Mouse (Mus musculus) midbrain, embryonic 16.5 days (tissue): ENCODE results near the gene Fgfr2. TPM values are rescaled to one million over a fixed set of nuclear protein-coding genes. Genes with fewer than 3 reads are reported as not detected.

Experiments used
- ATAC-seq: fragments of 200-750 bp; cut with Nextera tagmentation; 2 replicates; pipeline ENCODE4 v1.8.0; 2017; ENCODE audit warnings: moderate TSS enrichment
- H3K27ac ChIP-seq: fragments of 300-500 bp; sonication (generic); 2 replicates; pipeline ENCODE4 v1.5.1; 2014; ENCODE audit warnings: mild to moderate bottlenecking, low read length, mixed read lengths
- H3K27me3 ChIP-seq: fragments of 300-500 bp; sonication (generic); 2 replicates; pipeline ENCODE4 v1.6.1; 2014; ENCODE audit warnings: low read depth, low read length, mixed read lengths; ENCODE audit not compliant: control insufficient read depth, insufficient read depth
- H3K36me3 ChIP-seq: fragments of 300-500 bp; sonication (generic); 2 replicates; pipeline ENCODE4 v1.6.1; 2014; ENCODE audit warnings: mild to moderate bottlenecking, low read length, moderate library complexity, mixed read lengths; ENCODE audit not compliant: control insufficient read depth, insufficient read depth
- H3K4me1 ChIP-seq: fragments of 300-500 bp; sonication (generic); 2 replicates; pipeline ENCODE4 v1.6.1; 2014; ENCODE audit warnings: mild to moderate bottlenecking, low read length, mixed read lengths; ENCODE audit not compliant: control insufficient read depth, insufficient read depth
- H3K4me2 ChIP-seq: fragments of 300-500 bp; sonication (generic); 2 replicates; pipeline ENCODE4 v1.6.1; 2014; ENCODE audit warnings: mild to moderate bottlenecking, low read length, mixed read lengths
- H3K4me3 ChIP-seq: fragments of 300-500 bp; sonication (generic); 2 replicates; pipeline ENCODE4 v1.5.1; 2014; ENCODE audit warnings: low read depth, mild to moderate bottlenecking, low read length, moderate library complexity, mixed read lengths
- H3K9ac ChIP-seq: fragments of 300-500 bp; sonication (generic); 2 replicates; pipeline ENCODE4 v1.6.1; 2014; ENCODE audit warnings: low read depth, low read length, mixed read lengths
- H3K9me3 ChIP-seq: fragments of 300-500 bp; sonication (generic); replicated peaks from 2 replicates; pipeline ENCODE4 v1.6.1; 2014; ENCODE audit warnings: mild to moderate bottlenecking, low read length, mixed read lengths; ENCODE audit not compliant: control insufficient read depth, poor library complexity, severe bottlenecking
- WGBS: fragments of 180-500 bp; shearing (Covaris S2); extraction: QIAGEN DNeasy Blood & Tissue Kit; methylation state at CpG from one replicate; pipeline ENCODE4 v1.1.7; 2014; 5-methylcytosine and 5-hydroxymethylcytosine counted together
- polyA plus RNA-seq: library from polyadenylated mRNA; unstranded; fragments of >200 nt; fragmentation: Nextera tagmentation; extraction: Ambion mirVana; gene quantifications from 2 replicates; pipeline ENCODE4 v1.2.1, GENCODE M21; 2015

Gene Fgfr2
- polyA plus RNA-seq, 1 experiment from 2014 or later: 23.8 TPM

- WGBS: 47% methylated on average over 16 of the region's 16 CpGs
- Histone ChIP-seq H3K4me3 (no peak overlapping the region), H3K27ac (no peak overlapping the region)
These were observed 2310.7 kb downstream of the Fgfr2 start for GRCm38 (mm10) chr7:130812407-130812806.

GRCm38 (mm10) chr7:130810238-130810637, 2312.9 kb downstream of the Fgfr2 start:
- WGBS: 75% methylated on average over 4 of the region's 4 CpGs
- no peaks in the 10 kb centered on the region for H3K27me3 ChIP-seq
- no peaks in the 10 kb centered on the region for H3K9me3 ChIP-seq
- H3K4me2 ChIP-seq: no peak overlapping the region
- no peak overlapping the region for H3K27ac ChIP-seq
- H3K9ac ChIP-seq: no peak overlapping the region
- no peak overlapping the region for H3K4me3 ChIP-seq
- no peak for ATAC-seq
- no peaks in the 10 kb centered on the region; the same call in 1 of the 2 replicates for H3K4me1 ChIP-seq
- H3K36me3 ChIP-seq: no peaks in the 10 kb centered on the region

More at GRCm38 (mm10) chr7:130812407-130812806, 2310.7 kb downstream of the Fgfr2 start:
- ATAC-seq: no peak
- H3K4me1 ChIP-seq: no peaks in the 10 kb centered on the region; the same call in 1 of the 2 replicates
- H3K9ac ChIP-seq: no peak overlapping the region
- no peaks in the 10 kb centered on the region for H3K9me3 ChIP-seq
- H3K36me3 ChIP-seq: no peaks in the 10 kb centered on the region
- no peaks in the 10 kb centered on the region for H3K27me3 ChIP-seq
- no peak overlapping the region for H3K4me2 ChIP-seq

GRCm38 (mm10) chr7:130808694-130809093, 2314.5 kb downstream of the Fgfr2 start:
- Histone ChIP-seq H3K9me3 (no peaks in the 10 kb centered on the region), H3K4me1 (no peaks in the 10 kb centered on the region; the same call in 1 of the 2 replicates), H3K27me3 (no peaks in the 10 kb centered on the region), H3K36me3 (no peaks in the 10 kb centered on the region), H3K27ac (no peak overlapping the region), H3K4me3 (no peak overlapping the region), H3K9ac (no peak overlapping the region), H3K4me2 (no peak overlapping the region)
- WGBS: 79% methylated on average over 6 of the region's 6 CpGs
- no peak for ATAC-seq

GRCm38 (mm10) chr7:130807749-130808148, 2315.4 kb downstream of the Fgfr2 start:
- no peaks in the 10 kb centered on the region for H3K27me3 ChIP-seq
- no peaks in the 10 kb centered on the region for H3K36me3 ChIP-seq
- H3K4me2 ChIP-seq: no peak overlapping the region
- no peak for ATAC-seq
- no peak overlapping the region for H3K9ac ChIP-seq
- WGBS: 75% methylated on average over 8 of the region's 8 CpGs
- no peaks in the 10 kb centered on the region for H3K9me3 ChIP-seq
- no peak overlapping the region for H3K4me3 ChIP-seq
- no peaks in the 10 kb centered on the region; the same call in 1 of the 2 replicates for H3K4me1 ChIP-seq
- H3K27ac ChIP-seq: no peak overlapping the region

- H3K4me2 ChIP-seq: no peak overlapping the region
- no peaks in the 10 kb centered on the region for H3K9me3 ChIP-seq
- no peaks in the 10 kb centered on the region for H3K36me3 ChIP-seq
- no peak for ATAC-seq
- no peak overlapping the region for H3K9ac ChIP-seq
- no peak overlapping the region for H3K27ac ChIP-seq
- no peaks in the 10 kb centered on the region; the same call in 1 of the 2 replicates for H3K4me1 ChIP-seq
- 83% methylated on average over 5 of the region's 5 CpGs for WGBS
- H3K27me3 ChIP-seq: no peaks in the 10 kb centered on the region
- H3K4me3 ChIP-seq: no peak overlapping the region
These were observed 2318.2 kb downstream of the Fgfr2 start for GRCm38 (mm10) chr7:130804991-130805390.

- Histone ChIP-seq H3K4me3 (no peak overlapping the region), H3K27ac (no peak overlapping the region), H3K9me3 (no peaks in the 10 kb centered on the region), H3K4me2 (no peak overlapping the region), H3K4me1 (no peaks in the 10 kb centered on the region), H3K36me3 (no peaks in the 10 kb centered on the region), H3K27me3 (no peaks in the 10 kb centered on the region), H3K9ac (no peak overlapping the region)
- WGBS: 63% methylated on average over 8 of the region's 8 CpGs
- no peak for ATAC-seq
These were observed 2319.8 kb downstream of the Fgfr2 start for GRCm38 (mm10) chr7:130803251-130803825.

- Histone ChIP-seq H3K4me1 (no peaks in the 10 kb centered on the region), H3K36me3 (no peaks in the 10 kb centered on the region), H3K27me3 (no peaks in the 10 kb centered on the region), H3K4me2 (no peak overlapping the region), H3K4me3 (no peak overlapping the region), H3K27ac (no peak overlapping the region), H3K9me3 (no peaks in the 10 kb centered on the region), H3K9ac (no peak overlapping the region)
- ATAC-seq: no peak
- 94% methylated on average over 4 of the region's 4 CpGs for WGBS
These were observed 2321.3 kb downstream of the Fgfr2 start for GRCm38 (mm10) chr7:130801811-130802210.

- H3K4me2 ChIP-seq: no peak overlapping the region
- no peaks in the 10 kb centered on the region for H3K9me3 ChIP-seq
- no peaks in the 10 kb centered on the region for H3K27me3 ChIP-seq
- no peak overlapping the region for H3K27ac ChIP-seq
- H3K4me3 ChIP-seq: no peak overlapping the region
- H3K36me3 ChIP-seq: no peaks in the 10 kb centered on the region
- 68% methylated on average over 4 of the region's 4 CpGs for WGBS
- no peaks in the 10 kb centered on the region for H3K4me1 ChIP-seq
- ATAC-seq: no peak
- H3K9ac ChIP-seq: no peak overlapping the region
These were observed 2322.5 kb downstream of the Fgfr2 start for GRCm38 (mm10) chr7:130800681-130801080.

- H3K9ac ChIP-seq: no peak overlapping the region
- WGBS: 90% methylated on average over 10 of the region's 10 CpGs
- no peak for ATAC-seq
- no peak overlapping the region for H3K27ac ChIP-seq
- no peaks in the 10 kb centered on the region for H3K36me3 ChIP-seq
- H3K4me1 ChIP-seq: no peaks in the 10 kb centered on the region
- H3K9me3 ChIP-seq: no peaks in the 10 kb centered on the region
- H3K27me3 ChIP-seq: no peaks in the 10 kb centered on the region
- no peak overlapping the region for H3K4me2 ChIP-seq
- H3K4me3 ChIP-seq: no peak overlapping the region
These were observed 2323.7 kb downstream of the Fgfr2 start for GRCm38 (mm10) chr7:130799418-130799817.
